Mouse (Mus musculus): ENCODE measurements at regions not wholly inside any gene's neighbourhood (a gene's known extent, or its start where the extent isn't known, plus 50 kb on each side); places are given as distances from the start of the nearest gene placed in this dataset.

- H3K9ac ChIP-seq (ENCODE audit: low read depth, low read length): no peak overlapping the region
- no peaks in the 10 kb centered on the region for H3K4me1 ChIP-seq (ENCODE audit: control insufficient read depth, insufficient read depth, low read length)
- no peak overlapping the region for H3K27ac ChIP-seq (ENCODE audit: low read length)
- H3K4me3 ChIP-seq (ENCODE audit: low read depth, low read length): no peak overlapping the region
- H3K9me3 ChIP-seq (replicated peaks; ENCODE audit: control insufficient read depth, low read length, poor library complexity, severe bottlenecking): no peaks in the 10 kb centered on the region
- WGBS: 96% methylated on average over 2 of the region's 2 CpGs
- no peaks in the 10 kb centered on the region for H3K27me3 ChIP-seq (ENCODE audit: control insufficient read depth, insufficient read depth, low read depth, low read length)
- H3K36me3 ChIP-seq (ENCODE audit: control insufficient read depth, insufficient read depth, low read length): no peaks in the 10 kb centered on the region
- ATAC-seq: no peak
- H3K4me2 ChIP-seq (ENCODE audit: low read length): no peak overlapping the region
Observed at GRCm38 (mm10) chr6:104082242-104082641, 410.3 kb upstream of the Cntn6 start.

- no peak for ATAC-seq
Observed at GRCm38 (mm10) chr6:104108386-104108785, 384.2 kb upstream of the Cntn6 start.

More at GRCm38 (mm10) chr6:104108386-104108785, 384.2 kb upstream of the Cntn6 start:
- no peaks in the 10 kb centered on the region for H3K36me3 ChIP-seq (ENCODE audit: control insufficient read depth, insufficient read depth, low read length)
- no peaks in the 10 kb centered on the region for H3K4me1 ChIP-seq (ENCODE audit: control insufficient read depth, insufficient read depth, low read length)
- no peak overlapping the region for H3K27ac ChIP-seq (ENCODE audit: low read length)
- no peaks in the 10 kb centered on the region for H3K9me3 ChIP-seq (replicated peaks; ENCODE audit: control insufficient read depth, low read length, poor library complexity, severe bottlenecking)
- H3K9ac ChIP-seq (ENCODE audit: low read depth, low read length): no peak overlapping the region
- H3K4me2 ChIP-seq (ENCODE audit: low read length): no peak overlapping the region
- 86% methylated on average over 5 of the region's 5 CpGs for WGBS
- H3K4me3 ChIP-seq (ENCODE audit: low read depth, low read length): no peak overlapping the region
- H3K27me3 ChIP-seq (ENCODE audit: control insufficient read depth, insufficient read depth, low read depth, low read length): no peaks in the 10 kb centered on the region

Measured in midbrain, embryonic 16.5 days (tissue).